Mouse (Mus musculus): ENCODE measurements at regions not wholly inside any gene's neighbourhood (a gene's known extent, or its start where the extent isn't known, plus 50 kb on each side); places are given as distances from the start of the nearest gene placed in this dataset.

GRCm38 (mm10) chr13:110895900-110896299, 358.9 kb upstream of the Actbl2 start:
- TF ChIP-seq CTCF (IDR thresholded peaks at IDR 0.05; ENCODE audit: low read depth, low read length) (no peak), POLR2A (IDR thresholded peaks at IDR 0.05; ENCODE audit: borderline replicate concordance, low read depth, low read length) (no peak)
